Mouse (Mus musculus) intestine, embryonic 14.5 days (tissue): Measurements from ENCODE around the gene Shroom4. TPM values are rescaled to one million over a fixed set of nuclear protein-coding genes. Genes with fewer than 3 reads are reported as not detected.

ENCODE experiments used
- ATAC-seq: fragments of 200-750 bp; cut with Nextera tagmentation; replicated peaks from 2 replicates; pipeline ENCODE4 v1.8.0; 2017; ENCODE audit warnings: low read depth, moderate number of reproducible peaks, moderate TSS enrichment, moderate library complexity; ENCODE audit not compliant: low FRiP score, low TSS enrichment
- DNase-seq: peaks from one replicate; pipeline ENCODE4 v3.0.0-alpha.2; 2018; ENCODE audit warnings: low spot score
- H3K27ac ChIP-seq: fragments of 300-500 bp; sonication (generic); 2 replicates; pipeline ENCODE4 v1.5.1; 2014; ENCODE audit warnings: low read depth, mild to moderate bottlenecking, control low read depth
- H3K27me3 ChIP-seq: fragments of 300-500 bp; sonication (generic); replicated peaks from 2 replicates; pipeline ENCODE4 v1.6.1; 2014; ENCODE audit warnings: low read length, control low read depth; ENCODE audit not compliant: control insufficient read depth, insufficient read depth
- H3K36me3 ChIP-seq: fragments of 300-500 bp; sonication (generic); 2 replicates; pipeline ENCODE4 v1.6.1; 2014; ENCODE audit warnings: low read length, control low read depth; ENCODE audit not compliant: control insufficient read depth, insufficient read depth
- H3K4me1 ChIP-seq: fragments of 300-500 bp; sonication (generic); replicated peaks from 2 replicates; pipeline ENCODE4 v1.6.1; 2014; ENCODE audit warnings: low read length, control low read depth, mixed read lengths; ENCODE audit not compliant: control insufficient read depth, insufficient read depth
- H3K4me2 ChIP-seq: fragments of 300-500 bp; sonication (generic); 2 replicates; pipeline ENCODE4 v1.6.1; 2014; ENCODE audit warnings: low read length
- H3K4me3 ChIP-seq: fragments of 300-500 bp; sonication (generic); 2 replicates; pipeline ENCODE4 v1.5.1; 2014; ENCODE audit warnings: low read depth, low read length, control low read depth, mixed read lengths
- H3K9ac ChIP-seq: fragments of 300-500 bp; sonication (generic); 2 replicates; pipeline ENCODE4 v1.6.1; 2014; ENCODE audit warnings: mild to moderate bottlenecking, low read length
- H3K9me3 ChIP-seq: fragments of 300-500 bp; sonication (generic); 2 replicates; pipeline ENCODE4 v1.6.1; 2016; ENCODE audit warnings: low read length, control low read depth; ENCODE audit not compliant: control insufficient read depth
- WGBS: fragments of 180-500 bp; shearing (Covaris S2); extraction: QIAGEN DNeasy Blood & Tissue Kit; methylation state at CpG from one replicate; pipeline ENCODE4 v1.1.7; 2014; 5-methylcytosine and 5-hydroxymethylcytosine counted together
- polyA plus RNA-seq: library from polyadenylated mRNA; unstranded; fragments of >200 nt; fragmentation: Nextera tagmentation; extraction: Ambion mirVana; gene quantifications from 2 replicates; pipeline ENCODE4 v1.2.1, GENCODE M21; 2014

Shroom4 gene
- polyA plus RNA-seq, 1 experiment from 2014 or later: 5.7 TPM

GRCm38 (mm10) chrX:6581181-6581580 is 181.5 kb downstream of the Shroom4 start:
- Histone ChIP-seq H3K4me1 (no peaks in the 10 kb centered on the region), H3K27me3 (no peaks in the 10 kb centered on the region), H3K36me3 (no peaks in the 10 kb centered on the region; the same call in 1 of the 2 replicates), H3K9me3 (no peaks in the 10 kb centered on the region), H3K9ac (no peak overlapping the region), H3K4me2 (no peak overlapping the region), H3K4me3 (no peak overlapping the region), H3K27ac (no peak overlapping the region)
- 71% methylated on average over 1 of the region's 1 CpGs for WGBS
- ATAC-seq (no peak), DNase-seq (no peak)

GRCm38 (mm10) chrX:6582646-6583045 is 183.0 kb downstream of the Shroom4 start:
- no peak for ATAC-seq
- H3K9ac ChIP-seq: no peak overlapping the region

GRCm38 (mm10) chrX:6594183-6594582 is 194.5 kb downstream of the Shroom4 start:
- Histone ChIP-seq H3K27ac (no peak overlapping the region), H3K4me2 (no peak overlapping the region), H3K36me3 (no peaks in the 10 kb centered on the region), H3K27me3 (no peaks in the 10 kb centered on the region), H3K4me1 (no peaks in the 10 kb centered on the region), H3K4me3 (no peak overlapping the region), H3K9me3 (no peaks in the 10 kb centered on the region), H3K9ac (no peak overlapping the region)
- DNase-seq (no peak), ATAC-seq (no peak)
- 63% methylated on average over 3 of the region's 3 CpGs for WGBS

More at GRCm38 (mm10) chrX:6582646-6583045, 183.0 kb downstream of the Shroom4 start:
- Histone ChIP-seq H3K9me3 (no peaks in the 10 kb centered on the region), H3K4me2 (no peak overlapping the region), H3K27ac (no peak overlapping the region), H3K4me1 (no peaks in the 10 kb centered on the region), H3K27me3 (no peaks in the 10 kb centered on the region), H3K4me3 (no peak overlapping the region), H3K36me3 (no peaks in the 10 kb centered on the region; the same call in 1 of the 2 replicates)
- no peak for DNase-seq
- 80% methylated on average over 2 of the region's 2 CpGs for WGBS

GRCm38 (mm10) chrX:6654024-6654423 is 254.4 kb downstream of the Shroom4 start:
- WGBS: 8% methylated on average over 2 of the region's 2 CpGs
- no peaks in the 10 kb centered on the region for H3K27me3 ChIP-seq
- ATAC-seq (no peak), DNase-seq (no peak)
- no peak overlapping the region for H3K4me3 ChIP-seq
- H3K36me3 ChIP-seq: no peaks in the 10 kb centered on the region
- no peaks in the 10 kb centered on the region for H3K4me1 ChIP-seq
- no peak overlapping the region for H3K4me2 ChIP-seq
- no peak overlapping the region for H3K9ac ChIP-seq
- H3K27ac ChIP-seq: no peak overlapping the region
- no peaks in the 10 kb centered on the region for H3K9me3 ChIP-seq

GRCm38 (mm10) chrX:6658820-6659324 is 259.2 kb downstream of the Shroom4 start:
- ATAC-seq: no peak
- WGBS: 94% methylated on average over 1 of the region's 1 CpGs

More at GRCm38 (mm10) chrX:6658820-6659324, 259.2 kb downstream of the Shroom4 start:
- Histone ChIP-seq H3K9me3 (no peaks in the 10 kb centered on the region), H3K9ac (no peak overlapping the region), H3K4me1 (no peaks in the 10 kb centered on the region), H3K4me3 (no peak overlapping the region), H3K4me2 (no peak overlapping the region), H3K27me3 (no peaks in the 10 kb centered on the region), H3K27ac (no peak overlapping the region), H3K36me3 (no peaks in the 10 kb centered on the region)
- no peak for DNase-seq

Other genes starting within 250 kb of the Shroom4 start
- gene Nudt10, start 226.8 kb upstream of the Shroom4 start, polyA plus RNA-seq: 6.0 and 6.9 TPM in 2 replicates
- gene Bmp15, start 79.1 kb upstream of the Shroom4 start, polyA plus RNA-seq: 0.05 and 0.09 TPM in 2 replicates